Mouse (Mus musculus) layer of hippocampus, postnatal 36 days (tissue): ENCODE measurements at regions not wholly inside any gene's neighbourhood (a gene's known extent, or its start where the extent isn't known, plus 50 kb on each side); places are given as distances from the start of the nearest gene placed in this dataset.
A peak's percentile ranks its signal among the peaks of the same experiment; 100 is the strongest.

Source experiments
- DNase-seq, 2 experiments: peaks; one replicate each; pipeline ENCODE4 v3.0.0; 2022

DNA sequence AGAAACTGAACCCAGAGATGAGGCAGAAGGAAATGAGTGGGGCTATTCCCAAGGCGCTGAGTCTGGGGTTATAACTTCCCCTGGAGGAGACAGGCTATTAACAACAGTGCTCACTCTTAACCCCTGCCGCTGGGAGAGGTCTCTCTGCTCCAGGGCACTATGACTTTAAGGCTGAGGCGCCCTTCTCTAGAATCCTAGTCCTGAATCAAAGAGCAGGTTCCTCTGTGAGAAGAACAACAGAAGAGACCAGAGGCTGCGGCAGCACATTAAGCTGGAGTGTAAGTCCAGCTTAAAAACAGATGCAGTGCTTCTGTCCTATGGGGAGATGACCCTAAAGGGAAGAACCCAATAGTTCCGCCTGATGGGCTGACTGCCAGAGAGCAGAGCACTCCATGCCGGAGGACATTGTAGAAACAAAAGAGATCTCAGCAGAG lies 173.4 kb upstream of the Klf7 start:
- DNase-seq, result no peak

DNA sequence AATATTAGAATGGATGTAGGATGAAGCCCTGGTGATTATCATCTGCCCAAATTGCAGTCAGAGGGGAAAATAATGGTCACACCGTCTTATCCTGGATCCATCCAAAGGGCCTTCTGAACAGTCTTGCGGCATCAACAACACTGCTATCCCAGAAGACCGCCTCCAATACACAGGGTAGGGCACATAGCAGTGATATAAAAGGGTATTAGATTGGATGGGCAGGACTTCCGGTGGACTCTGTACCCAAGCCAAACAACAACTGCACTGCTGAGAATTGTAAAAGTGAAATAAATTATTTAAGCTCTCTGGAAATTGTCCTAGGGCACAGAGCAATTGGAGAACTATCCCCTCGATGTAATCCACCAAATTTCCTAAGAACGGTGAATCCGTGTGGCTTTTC lies 173.0 kb upstream of the Klf7 start:
- DNase-seq, result no peak

DNA sequence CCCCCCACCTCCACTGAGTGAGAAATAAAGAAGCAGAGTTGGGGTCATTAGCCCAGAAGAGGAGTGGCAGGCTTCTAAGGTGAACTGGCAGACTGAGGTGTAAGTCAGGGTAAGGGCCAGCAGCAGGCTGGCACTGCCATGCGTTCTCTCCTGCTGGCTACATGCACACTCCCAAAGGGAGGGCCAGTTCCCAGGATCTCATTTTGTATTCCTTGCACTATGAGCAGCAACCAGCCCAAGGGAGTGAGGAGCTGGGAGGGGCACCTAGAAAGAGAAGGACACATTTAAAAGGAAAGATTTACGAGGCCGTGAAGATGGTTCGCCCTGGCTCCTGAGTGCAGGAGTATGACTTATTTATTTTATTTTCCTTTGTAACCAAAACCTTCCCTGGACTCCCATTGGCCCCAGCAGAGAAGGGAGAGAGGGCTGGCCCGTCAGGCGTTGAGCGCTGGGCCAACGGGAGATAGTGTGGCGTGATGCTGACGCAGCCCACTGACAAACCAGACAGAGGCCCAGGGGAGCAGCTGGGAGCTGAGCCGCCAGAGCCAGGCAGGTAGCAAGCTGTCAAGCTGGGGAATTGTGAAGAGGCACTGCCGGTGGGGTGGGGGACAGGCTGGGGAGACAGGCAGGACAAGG lies 166.8 kb upstream of the Klf7 start:
- DNase-seq, result peak; percentile 22 to 29

DNA sequence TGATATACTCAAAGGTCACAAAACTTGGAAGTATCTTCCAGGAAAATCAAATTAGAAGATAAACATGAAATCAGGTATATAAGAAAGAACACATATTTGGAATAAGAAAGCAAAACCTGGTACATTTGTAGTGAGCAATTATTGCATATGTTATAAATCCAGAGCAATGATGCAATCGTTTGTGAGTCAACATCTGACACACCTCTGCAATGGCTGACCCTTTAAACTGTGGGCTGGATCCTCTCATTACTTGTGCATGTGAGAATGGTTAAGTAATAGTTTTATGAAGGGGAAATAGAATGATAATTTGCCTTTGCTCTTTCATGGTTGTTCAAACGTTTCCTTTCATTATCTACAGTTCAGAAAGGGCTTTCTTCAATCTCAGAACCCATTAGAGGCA lies 165.0 kb upstream of the Klf7 start:
- DNase-seq, result no peak

DNA sequence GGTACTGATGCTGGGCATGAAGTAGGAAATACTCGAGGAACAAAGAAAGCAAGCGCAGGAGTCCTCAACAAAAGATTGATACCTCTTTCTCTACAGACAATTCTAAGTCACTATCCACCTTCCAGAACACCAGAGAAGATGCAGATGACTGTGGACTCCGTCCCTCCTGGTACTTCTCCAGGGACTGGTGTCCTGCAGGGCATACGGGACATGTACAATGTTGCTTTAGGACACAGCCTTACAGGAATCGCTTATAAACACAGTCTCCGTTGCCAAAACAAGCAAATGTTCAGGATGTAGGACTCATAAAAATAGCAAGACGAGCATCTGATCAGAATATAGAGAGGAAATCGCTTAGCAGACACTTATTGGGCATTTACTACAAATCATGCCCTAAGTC lies 162.6 kb upstream of the Klf7 start:
- DNase-seq, result no peak

DNA sequence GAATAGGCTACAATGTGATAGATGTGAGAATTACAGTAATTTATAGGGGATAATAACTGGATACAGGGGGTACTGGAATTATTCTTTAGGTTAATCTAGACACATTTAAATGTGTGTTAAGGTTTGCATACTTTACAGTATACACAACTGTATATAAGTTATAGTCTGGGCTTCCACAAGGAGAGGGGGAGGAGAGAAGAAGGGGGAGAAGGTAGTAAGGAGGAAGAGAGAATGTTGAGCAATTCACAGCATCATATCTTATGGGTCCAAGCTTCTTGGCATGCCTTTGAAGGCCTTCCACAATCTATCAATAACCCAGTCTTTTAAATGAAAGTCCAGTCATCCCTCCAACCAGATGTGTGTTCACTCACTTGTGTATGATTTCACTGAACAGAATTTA lies 153.8 kb upstream of the Klf7 start:
- DNase-seq, result no peak

DNA sequence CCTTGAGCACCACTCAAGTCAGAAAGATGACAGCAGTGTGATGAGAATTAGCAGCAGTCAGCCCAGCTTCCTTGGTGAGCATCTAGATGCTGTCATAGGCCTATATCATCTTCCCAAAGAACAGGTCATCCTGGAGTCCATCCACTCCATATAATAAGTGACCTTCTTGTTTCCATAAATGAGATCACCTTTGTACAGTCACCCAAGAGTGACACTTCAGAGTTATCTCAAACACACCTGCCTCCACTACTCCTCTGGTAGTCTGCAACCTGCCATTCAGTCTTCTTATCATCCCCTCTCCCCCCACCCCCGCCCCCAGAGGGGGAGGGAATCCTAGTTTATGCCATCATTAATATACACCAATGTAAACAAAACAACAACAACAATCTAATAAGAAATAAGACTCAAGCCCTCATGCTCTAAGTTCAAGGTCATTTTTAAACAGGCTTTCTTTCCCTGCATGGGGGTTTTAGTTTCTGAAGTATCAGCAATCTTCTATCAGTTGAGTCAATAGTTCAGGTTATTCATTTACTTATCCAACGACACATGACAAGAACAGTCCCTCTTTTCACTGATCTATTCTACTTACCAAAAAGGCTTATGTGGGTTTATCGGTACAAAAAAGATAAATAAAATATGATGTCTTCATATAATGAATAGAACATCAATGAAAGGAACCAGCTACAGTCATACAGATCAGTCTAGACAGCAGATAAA lies 153.2 kb upstream of the Klf7 start:
- DNase-seq, result no peak

DNA sequence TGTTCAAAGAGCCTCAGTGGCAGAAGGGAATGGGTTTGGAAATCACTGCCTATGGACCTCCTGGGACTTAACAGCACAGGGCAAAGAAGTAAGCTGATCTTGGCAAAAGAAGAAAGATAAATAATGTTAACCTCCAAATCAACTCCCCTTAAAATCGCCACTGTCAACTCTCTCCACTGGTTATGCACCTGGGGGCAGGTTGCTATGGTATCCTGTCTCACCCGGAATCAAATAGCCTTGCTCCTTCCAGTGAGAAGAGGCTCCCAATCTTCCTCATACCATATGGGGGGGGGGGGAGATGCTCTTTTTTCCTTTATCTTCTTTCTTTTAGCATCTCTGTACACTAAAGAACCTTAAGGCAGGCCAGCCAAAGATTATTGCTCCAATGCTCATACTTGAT lies 135.2 kb upstream of the Klf7 start:
- no peak for DNase-seq

DNA sequence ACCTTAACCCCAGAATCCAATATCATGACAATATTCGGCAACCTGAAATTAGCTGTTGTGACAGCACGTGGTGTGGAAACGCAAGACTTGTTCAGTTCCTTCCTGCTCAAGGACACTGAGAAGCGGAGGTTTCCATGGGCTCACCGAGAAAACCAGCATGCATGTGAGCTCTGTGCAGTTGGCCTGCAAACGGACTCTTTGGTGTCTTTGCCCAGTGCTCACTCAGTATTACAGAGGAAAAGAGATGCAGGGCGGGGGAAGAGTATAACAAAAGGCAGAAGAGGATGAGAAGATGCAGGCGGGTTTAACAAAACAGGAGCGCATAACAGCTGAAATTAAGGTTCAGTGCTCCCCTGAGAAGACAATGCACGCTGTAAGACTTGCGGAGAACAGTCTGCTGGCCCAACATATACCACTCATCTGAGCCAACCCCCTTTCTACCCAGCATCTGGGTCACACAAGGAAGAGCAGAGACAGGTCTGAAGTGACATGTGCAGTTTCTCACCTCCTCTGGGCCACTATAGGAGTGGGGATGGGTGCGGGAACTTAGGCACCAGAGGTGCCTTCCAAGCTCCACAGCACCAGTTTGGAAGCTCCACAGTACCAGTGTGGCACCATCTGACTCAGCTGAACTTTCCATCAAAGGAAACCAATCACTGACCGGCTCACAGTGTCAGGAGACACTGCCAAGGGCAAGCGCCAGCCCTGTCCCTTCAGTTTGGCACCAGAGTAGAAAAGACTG lies 133.6 kb upstream of the Klf7 start:
- DNase-seq, result peak; percentile 10 to 16

DNA sequence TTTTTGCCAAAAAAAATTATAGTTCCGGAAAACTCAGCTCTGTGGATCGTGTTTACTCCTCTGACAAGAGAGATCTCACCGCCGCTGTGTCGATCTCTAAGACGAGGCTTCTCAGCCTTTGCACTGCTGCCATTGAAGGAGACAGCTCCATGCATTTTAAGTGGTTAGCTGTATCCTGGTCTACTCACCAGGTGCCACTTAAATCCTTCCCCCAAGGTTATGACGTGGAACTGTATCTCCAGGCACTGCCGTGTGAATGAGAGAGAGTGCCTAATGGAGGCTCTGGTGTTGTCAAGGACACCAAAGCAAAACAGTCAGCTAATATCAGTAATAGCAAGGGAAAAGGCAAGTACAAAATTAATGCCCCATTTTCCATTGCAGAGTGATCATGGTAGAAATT lies 132.6 kb upstream of the Klf7 start:
- DNase-seq, result peak; percentile 4 to 5

DNA sequence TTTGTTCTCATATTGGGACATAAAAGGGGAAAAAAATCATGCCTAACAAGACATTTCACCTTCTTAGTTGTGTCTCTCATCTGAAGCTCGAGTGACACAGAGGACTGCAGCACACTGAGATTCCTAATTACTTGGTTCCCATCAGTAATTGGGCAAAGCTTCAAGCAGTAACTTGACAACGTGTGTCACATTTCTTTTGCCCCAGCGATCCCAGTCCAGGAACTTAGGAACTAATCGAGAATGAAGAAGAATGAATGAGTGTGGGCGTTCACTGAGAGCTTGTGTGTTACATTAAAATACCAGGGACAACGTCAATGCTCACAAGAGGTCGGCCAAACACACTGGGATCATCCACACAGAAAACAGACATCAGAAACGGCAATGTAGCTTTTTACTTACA lies 131.9 kb upstream of the Klf7 start:
- no peak for DNase-seq

DNA sequence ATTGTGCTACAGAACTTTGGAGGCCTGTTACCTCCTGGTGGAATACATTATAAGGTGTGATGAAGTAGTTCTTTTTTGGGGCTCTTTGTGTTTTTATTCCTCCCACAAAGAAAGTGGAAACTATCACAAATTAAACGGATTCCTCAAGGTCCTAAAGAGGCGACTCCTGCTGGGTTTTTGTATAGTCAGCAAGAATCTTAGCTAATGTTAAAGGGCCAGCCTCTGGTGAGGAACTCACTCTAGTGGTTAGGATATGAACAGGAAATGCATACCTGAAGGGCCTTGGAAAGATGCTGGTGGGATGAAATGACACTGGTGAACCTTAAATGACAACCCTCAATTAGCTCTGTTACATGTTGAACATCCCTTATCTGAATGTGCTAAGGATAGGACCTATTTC lies 120.3 kb upstream of the Klf7 start:
- no peak for DNase-seq

DNA sequence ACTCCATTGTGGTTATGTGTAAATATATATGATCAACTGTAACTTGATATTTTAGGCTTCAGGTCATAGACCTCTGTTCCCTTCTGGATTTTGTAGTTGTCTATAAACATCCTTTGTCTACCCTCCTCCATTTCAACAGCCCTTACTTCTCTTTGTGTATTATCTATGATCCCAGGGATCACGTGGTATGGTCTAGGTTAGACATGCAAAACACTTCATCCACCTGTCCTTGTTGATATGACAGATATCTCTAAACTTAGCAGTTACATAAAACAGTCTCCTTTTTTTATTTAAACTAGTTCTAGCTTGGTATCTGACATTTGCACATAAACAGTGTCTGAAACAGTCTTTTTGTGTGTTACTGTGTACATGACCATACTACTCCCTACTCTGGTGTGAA lies 107.6 kb upstream of the Klf7 start:
- no peak for DNase-seq

DNA sequence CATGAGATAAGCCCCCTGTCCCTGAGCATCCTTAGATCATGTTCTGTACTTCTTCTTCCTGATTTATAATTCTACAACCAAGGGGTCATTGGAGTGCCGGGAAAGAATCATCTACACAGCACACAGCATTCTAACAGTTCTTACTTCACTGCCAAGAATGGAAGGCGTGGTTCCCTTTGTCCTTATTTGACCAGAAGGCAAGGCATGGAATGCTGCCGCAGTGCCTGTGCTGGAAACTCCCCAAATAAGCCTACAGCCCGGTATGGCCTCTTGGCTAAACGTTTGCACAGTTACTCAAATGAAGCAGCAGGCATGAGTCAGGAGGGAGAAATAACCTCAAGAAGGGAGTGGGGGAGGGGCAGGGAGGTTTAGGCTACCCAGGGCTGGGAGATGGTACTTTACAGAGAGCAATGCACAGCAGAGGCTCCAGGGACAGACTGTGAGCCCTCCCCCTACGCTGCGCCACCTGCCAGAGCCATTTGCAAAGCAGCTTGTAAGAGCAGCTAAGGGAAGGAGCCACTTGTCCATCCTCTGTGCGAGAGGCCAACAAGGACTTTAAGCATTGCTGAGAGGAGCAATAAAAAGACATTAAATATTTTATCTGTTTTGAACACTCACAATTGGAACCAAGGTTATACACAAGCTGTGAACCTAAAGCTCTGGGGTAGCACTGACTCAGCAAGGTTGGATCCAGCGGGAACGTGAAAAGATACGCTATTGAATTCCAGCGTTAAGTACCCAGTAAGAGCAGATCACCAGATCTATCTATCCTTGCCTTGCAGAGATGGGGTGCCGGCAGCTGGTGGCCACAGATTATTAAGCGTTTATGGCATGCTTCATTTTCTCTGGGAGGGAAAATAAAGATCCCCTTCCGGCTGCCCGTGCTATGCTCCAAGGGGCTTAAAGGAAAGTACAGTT lies 104.2 kb upstream of the Klf7 start:
- DNase-seq, result peak; percentile 48 to 51

DNA sequence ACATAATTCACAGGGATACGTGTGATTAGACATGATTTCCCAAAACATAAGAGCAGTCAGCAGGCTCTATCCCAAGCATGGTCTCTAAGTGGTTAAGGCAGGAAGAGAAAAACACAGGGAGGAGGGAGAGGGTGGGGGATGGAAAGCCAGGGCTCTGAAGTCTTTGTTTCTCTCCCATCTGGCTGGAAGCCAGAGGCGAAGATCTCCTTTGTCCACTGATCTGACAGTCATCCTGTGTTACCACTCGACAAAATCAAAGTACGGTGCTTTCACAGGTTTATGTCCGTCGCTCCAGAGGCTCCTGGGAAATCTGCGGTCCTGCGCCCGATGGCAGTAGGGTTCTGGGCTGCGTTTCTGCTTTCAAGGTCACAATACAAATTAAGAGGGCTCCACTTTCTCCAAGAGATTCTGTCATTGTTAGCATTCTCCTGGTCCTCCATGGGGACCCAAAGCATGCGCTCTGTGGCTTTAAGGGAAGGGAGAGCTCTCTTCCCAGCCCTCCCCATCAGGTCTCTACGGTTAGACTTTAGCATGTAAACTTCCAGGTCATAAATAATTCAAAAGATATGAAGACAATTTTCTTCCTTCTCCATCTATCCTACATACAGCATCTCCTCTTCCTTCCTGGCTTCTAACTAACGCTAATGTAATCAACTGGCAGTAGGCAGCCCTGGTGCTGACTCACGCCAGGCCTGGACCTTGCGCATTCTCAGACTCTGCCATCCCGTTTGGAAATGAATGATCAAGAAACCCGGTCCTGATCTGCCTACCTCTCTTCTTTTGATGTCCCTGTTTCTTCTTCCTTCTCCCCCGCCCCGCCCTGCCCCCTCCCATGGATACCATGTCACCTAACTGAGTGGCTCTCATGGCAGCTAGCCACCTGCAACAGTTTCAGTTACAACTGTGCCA lies 102.0 kb upstream of the Klf7 start:
- no peak for DNase-seq

DNA sequence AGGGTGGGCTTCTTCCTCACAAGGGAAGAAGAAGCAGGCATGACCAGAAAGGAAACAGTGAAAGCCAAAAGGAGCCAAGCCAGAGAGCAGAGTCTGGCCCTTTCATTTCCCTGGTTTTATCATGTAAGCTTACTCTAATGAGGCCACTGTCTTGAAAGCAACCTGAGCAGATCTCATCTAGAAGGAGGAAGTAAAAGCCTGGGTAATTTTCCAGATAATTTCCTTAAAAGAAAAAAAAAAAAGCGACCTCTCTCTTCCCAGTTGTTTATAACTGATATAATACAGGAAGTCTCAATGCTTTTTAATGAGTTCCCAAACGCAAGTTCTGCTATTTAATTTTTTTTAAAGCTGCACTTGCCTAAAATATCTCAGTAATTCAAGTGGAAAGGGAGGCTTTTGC lies 100.4 kb upstream of the Klf7 start:
- DNase-seq, result no peak

DNA sequence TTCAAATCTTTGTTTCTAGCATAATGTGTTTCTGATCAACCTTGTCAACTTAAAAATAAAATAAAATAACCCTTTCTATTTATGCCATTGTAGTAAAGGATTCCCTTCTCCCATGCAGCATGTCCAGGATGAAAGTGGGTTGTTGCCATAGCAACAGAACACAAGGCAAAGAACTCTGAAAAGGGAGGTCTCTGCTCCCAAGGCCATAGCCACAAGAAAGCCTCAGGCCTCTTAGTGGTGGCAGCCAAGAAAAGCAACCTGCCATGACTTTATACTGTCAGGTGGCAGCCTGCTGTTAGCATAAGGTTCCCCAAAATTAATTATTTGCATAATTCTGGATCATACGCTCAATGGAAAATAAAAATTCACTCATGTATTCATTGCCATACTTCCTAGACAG lies 98.4 kb upstream of the Klf7 start:
- no peak for DNase-seq

DNA sequence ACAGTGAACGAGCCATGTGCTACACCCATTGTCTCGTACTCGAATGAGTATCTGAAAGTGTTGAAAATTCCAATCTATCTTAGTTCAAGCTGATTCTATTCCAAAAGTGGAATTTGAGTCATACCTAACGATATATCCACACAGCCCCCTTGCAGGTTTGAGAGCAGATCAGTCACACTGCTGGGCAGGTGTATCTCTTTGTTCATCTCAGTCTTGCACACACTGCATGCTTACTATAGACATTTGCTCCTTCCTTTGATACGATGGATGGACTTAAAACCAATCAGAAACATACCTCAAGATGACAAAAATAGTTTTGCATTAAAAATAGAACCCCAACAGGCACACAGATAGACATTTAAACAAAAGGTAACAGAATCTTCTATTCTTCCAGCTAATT lies 98.0 kb upstream of the Klf7 start:
- DNase-seq, result no peak

DNA sequence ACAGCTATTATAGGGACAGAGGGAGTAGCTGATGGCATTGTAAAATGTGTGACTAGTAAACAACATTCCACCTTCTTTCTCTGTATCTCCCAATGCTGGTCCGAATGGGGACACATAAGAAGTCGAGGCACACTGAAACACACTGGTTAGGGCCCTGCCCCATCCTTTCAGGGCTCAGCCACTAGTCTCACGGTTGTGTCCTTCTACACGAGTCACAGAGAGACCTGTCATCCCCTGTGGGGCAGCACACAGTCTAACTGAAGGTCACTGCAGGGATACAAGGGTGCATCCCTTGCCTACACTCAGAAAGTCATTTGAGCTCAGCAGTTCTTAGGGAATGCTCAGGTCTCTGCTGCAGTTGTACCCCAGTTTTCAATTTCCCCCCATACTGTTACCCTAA lies 93.6 kb upstream of the Klf7 start:
- no peak for DNase-seq

DNA sequence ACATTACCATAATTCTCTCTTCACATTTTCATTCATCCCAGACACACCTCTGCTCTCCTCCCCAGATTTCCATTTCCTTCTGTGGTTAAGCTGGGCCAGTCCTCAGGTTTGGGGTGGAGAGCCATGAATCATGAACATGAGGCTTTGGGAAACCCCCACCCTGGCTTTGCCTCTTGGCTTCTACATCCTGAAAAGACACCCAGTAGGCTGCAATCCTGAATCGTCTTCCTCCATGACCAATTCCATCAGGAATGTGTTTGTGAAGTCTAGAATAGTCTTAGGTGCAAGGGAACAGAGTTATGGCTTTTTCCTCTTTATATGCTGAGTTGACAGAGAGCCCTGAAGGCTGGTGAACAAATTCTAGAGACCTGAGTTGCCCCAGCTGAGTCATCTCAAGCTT lies 87.0 kb upstream of the Klf7 start:
- DNase-seq, result no peak

DNA sequence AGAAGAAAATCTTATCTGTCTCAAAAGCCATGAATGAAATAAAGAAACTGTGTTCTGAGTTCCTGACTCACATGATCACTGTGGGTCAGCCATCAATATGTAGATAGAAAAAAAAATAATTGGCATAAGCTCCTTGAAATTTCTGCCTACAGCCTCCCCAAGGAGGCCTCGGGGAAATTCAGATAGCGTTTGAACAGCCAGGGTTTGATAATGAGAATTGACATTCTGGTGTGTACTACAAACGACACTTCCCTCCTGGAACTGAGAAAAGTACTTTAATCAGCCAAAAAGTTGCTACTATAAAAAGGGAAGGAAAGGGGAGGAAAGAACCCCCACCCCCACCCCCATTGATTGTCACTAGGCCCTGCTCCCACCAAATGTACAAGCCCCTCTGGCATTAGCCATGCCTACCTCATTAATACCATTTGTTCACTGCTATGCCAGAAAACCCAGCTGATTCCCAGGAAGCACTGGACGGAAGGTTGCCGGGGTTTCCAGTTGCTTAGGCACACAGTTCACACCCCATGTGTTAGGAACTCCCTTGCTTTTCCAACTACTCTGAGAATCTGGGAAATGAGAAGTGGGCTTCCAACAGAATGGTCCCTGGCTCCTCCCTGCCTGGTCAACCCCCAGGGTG lies 78.4 kb upstream of the Klf7 start:
- no peak for DNase-seq
